Mouse (Mus musculus): ENCODE data around the gene Fam13a.

DNA sequence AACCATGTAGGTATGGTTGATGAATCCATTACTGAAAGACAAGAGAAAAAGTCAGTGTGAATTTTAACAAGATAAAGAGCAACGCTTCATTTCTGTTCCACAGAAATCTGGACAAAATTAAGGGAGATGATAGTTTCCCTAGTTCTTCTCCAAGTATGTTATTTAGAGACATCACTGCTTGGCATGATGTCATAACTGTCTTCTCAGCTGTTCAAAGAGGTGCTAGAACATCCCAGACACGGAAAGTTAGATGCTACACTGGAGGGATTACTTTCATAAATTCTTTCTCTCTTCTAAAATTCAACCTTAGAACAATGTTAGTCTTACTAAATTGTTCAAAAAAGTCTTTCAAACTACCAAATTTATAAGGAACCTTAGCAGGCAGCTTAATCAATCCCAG, 63.8 kb downstream of the Fam13a start:
- TF ChIP-seq CTCF (IDR thresholded peaks at IDR 0.05; ENCODE audit: low read depth) = no peak
- no peak for TF ChIP-seq EP300 (IDR thresholded peaks at IDR 0.05; ENCODE audit: low read depth)

Measured in heart, postnatal 0 days (tissue).